Mouse (Mus musculus) liver, embryonic 14.5 days (tissue): Measurements from ENCODE around the gene Tubg2.

Experiments used
- CTCF ChIP-seq: IDR thresholded peaks from 2 replicates; pipeline ENCODE4 v1.5.1; 2016; ENCODE audit warnings: antibody characterized with exemption, low read depth, control low read depth
- EP300 ChIP-seq: IDR thresholded peaks from 2 replicates; pipeline ENCODE4 v1.6.1; 2016; ENCODE audit warnings: antibody characterized with exemption, low read depth

DNA sequence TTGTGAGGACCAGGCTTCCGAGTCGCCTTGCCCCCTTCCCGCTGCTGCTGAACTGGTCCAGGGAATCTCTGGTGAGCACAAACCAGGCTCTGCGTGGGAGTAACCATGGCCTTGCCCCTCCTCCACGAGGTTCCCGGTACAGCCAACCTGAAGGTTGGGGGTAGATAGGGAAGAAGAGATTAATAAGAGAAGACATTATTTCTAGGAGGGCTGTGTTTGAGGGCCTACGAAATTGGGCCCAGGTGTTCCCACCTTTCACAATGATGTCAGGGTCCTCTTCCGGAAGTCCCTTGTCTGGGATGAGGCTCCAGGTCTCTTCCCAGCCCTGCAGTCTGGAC, 12.2 kb downstream of the Tubg2 start:
- TF ChIP-seq CTCF: no peak
- no peak for TF ChIP-seq EP300
